Mouse (Mus musculus) ES-E14 (cell line): ENCODE measurements at regions not wholly inside any gene's neighbourhood (a gene's known extent, or its start where the extent isn't known, plus 50 kb on each side); places are given as distances from the start of the nearest gene placed in this dataset.

Experiments used
- DNase-seq: peaks from one replicate; pipeline ENCODE4 v3.0.0-alpha.2; 2013; ENCODE audit warnings: low read depth, low spot score
- H3K27ac ChIP-seq: 2 replicates; pipeline ENCODE4 v1.5.1; 2012; ENCODE audit warnings: low read depth, mild to moderate bottlenecking, low read length, moderate library complexity, mixed read lengths; ENCODE audit not compliant: poor library complexity, insufficient read depth, severe bottlenecking
- H3K36me3 ChIP-seq: 2 replicates; pipeline ENCODE4 v1.6.1; 2012; ENCODE audit warnings: mild to moderate bottlenecking, low read length, moderate library complexity, mixed read lengths; ENCODE audit not compliant: control insufficient read depth, poor library complexity, insufficient read depth, severe bottlenecking
- H3K4me1 ChIP-seq, 2 experiments: fragments of 150-350 bp in 1 of 2; sonication (generic) in 1 of 2; 2 replicates each; pipeline ENCODE4 v1.6.1; 2012; ENCODE audit warnings: low read length in 2 of 2, mild to moderate bottlenecking in 1 of 2, mixed read lengths in 1 of 2; ENCODE audit not compliant: control insufficient read depth in 2 of 2, insufficient read depth in 2 of 2, poor library complexity in 1 of 2
- H3K4me3 ChIP-seq, 2 experiments: fragments of 150-350 bp in 1 of 2; sonication (generic) in 1 of 2; 2 replicates each; pipeline ENCODE4 v1.5.1; 2012; ENCODE audit warnings: low read length in 2 of 2, low read depth in 1 of 2, mild to moderate bottlenecking in 1 of 2, mixed read lengths in 1 of 2; ENCODE audit not compliant: insufficient read depth in 1 of 2, poor library complexity in 1 of 2, severe bottlenecking in 1 of 2
- H3K9ac ChIP-seq: 2 replicates; pipeline ENCODE4 v1.6.1; 2012; ENCODE audit warnings: low read depth, mild to moderate bottlenecking, low read length, mixed read lengths; ENCODE audit not compliant: poor library complexity, insufficient read depth, severe bottlenecking
- H3K9me3 ChIP-seq: fragments of 150-350 bp; sonication (generic); 2 replicates; pipeline ENCODE4 v1.6.1; 2012; ENCODE audit warnings: low read depth, mild to moderate bottlenecking, low read length; ENCODE audit not compliant: control insufficient read depth, insufficient read depth
- CHD2 ChIP-seq: IDR thresholded peaks from 2 replicates; pipeline ENCODE4 v1.6.1; 2014; ENCODE audit warnings: mild to moderate bottlenecking, low read depth, low read length, inconsistent platforms
- HCFC1 ChIP-seq: IDR thresholded peaks from 2 replicates; pipeline ENCODE4 v1.6.1; 2012; ENCODE audit warnings: low read length, inconsistent platforms, borderline replicate concordance; ENCODE audit not compliant: insufficient read depth
- MAFK ChIP-seq: IDR thresholded peaks from 2 replicates; pipeline ENCODE4 v1.6.1; 2014; ENCODE audit warnings: mild to moderate bottlenecking, low read depth, low read length, inconsistent platforms; ENCODE audit not compliant: insufficient read depth
- ZC3H11A ChIP-seq: IDR thresholded peaks from 2 replicates; pipeline ENCODE4 v1.6.1; 2012; ENCODE audit warnings: low read depth, mild to moderate bottlenecking, inconsistent platforms, low read length, borderline replicate concordance
- ZNF384 ChIP-seq: IDR thresholded peaks from 2 replicates; pipeline ENCODE4 v1.6.1; 2012; ENCODE audit warnings: low read depth, low read length, inconsistent platforms
- in situ Hi-C, 2 experiments: fragments of 600-800 bp; cut with MboI; formaldehyde crosslinking; loops; one replicate each; pipeline ENCODE4 v1.15.1; 2025; ENCODE audit warnings: low sequenced_read_pairs in 2 of 2, inconsistent platforms in 1 of 2; ENCODE audit not compliant: unreplicated experiment in 2 of 2

- H3K9ac ChIP-seq = no peak overlapping the region
- in situ Hi-C loops = no loop called here
- no peaks in the 10 kb centered on the region for H3K4me1 ChIP-seq
- no peak overlapping the region for H3K27ac ChIP-seq
- H3K9me3 ChIP-seq = no peaks in the 10 kb centered on the region
- no peaks in the 10 kb centered on the region for H3K36me3 ChIP-seq
- no peak for TF ChIP-seq MAFK
- no peak for TF ChIP-seq ZNF384
- no peak for TF ChIP-seq CHD2
- TF ChIP-seq ZC3H11A = no peak
- TF ChIP-seq HCFC1 = no peak
- no peak overlapping the region for H3K4me3 ChIP-seq
- DNase-seq = no peak
Measured at GRCm38 (mm10) chr9:84178705-84179104, 253.8 kb downstream of the Bckdhb start.

DNA sequence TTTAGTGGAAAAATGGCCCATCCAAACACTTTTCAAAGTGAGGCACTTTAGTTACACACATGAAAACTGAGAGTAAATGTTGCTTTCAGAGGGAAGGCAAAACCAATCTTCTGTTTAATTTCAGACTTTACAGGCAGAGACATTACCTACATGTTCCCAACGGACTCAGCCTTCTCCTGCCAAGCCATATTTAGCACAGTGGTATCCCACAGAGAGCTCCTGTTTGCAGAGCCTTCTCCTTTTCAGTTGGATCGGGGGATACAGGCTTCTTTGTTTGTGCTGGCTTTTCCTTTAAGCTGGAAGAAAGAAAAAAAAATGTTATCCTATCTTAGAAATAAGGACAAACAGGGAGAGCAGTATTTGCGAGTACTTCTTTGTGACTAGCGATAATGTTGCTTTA is 254.3 kb downstream of the Bckdhb start:
- no peak overlapping the region for H3K9ac ChIP-seq

GRCm38 (mm10) chr9:84183637-84184374 is 258.9 kb downstream of the Bckdhb start:
- H3K4me3 ChIP-seq = no peak overlapping the region
- H3K9me3 ChIP-seq = no peaks in the 10 kb centered on the region
- TF ChIP-seq HCFC1 = no peak
- no peak for TF ChIP-seq ZC3H11A
- no peak for TF ChIP-seq CHD2
- no peak for TF ChIP-seq MAFK
- TF ChIP-seq ZNF384 = no peak
- no peak overlapping the region for H3K9ac ChIP-seq
- no peaks in the 10 kb centered on the region for H3K4me1 ChIP-seq
- no peak overlapping the region for H3K27ac ChIP-seq
- in situ Hi-C loops = no loop called here
- no peak for DNase-seq
- H3K36me3 ChIP-seq = no peaks in the 10 kb centered on the region

More for the DNA sequence above, 254.3 kb downstream of the Bckdhb start:
- Histone ChIP-seq H3K4me1 (no peaks in the 10 kb centered on the region), H3K27ac (no peak overlapping the region), H3K36me3 (no peaks in the 10 kb centered on the region), H3K9me3 (no peaks in the 10 kb centered on the region), H3K4me3 (no peak overlapping the region)
- no peak for TF ChIP-seq HCFC1
- no peak for TF ChIP-seq ZC3H11A
- no peak for TF ChIP-seq MAFK
- TF ChIP-seq CHD2 = no peak
- TF ChIP-seq ZNF384 = no peak
- DNase-seq = no peak
- in situ Hi-C loops = no loop called here

- H3K9me3 ChIP-seq = no peaks in the 10 kb centered on the region
- no peak for DNase-seq
- no peak overlapping the region for H3K9ac ChIP-seq
- H3K4me3 ChIP-seq = no peak overlapping the region
- no peak overlapping the region for H3K27ac ChIP-seq
- in situ Hi-C loops = no loop called here
- H3K4me1 ChIP-seq = no peaks in the 10 kb centered on the region
- TF ChIP-seq HCFC1 (no peak), ZNF384 (no peak), CHD2 (no peak), ZC3H11A (no peak), MAFK (no peak)
- H3K36me3 ChIP-seq = no peaks in the 10 kb centered on the region
Measured at GRCm38 (mm10) chr9:84187531-84187930, 262.6 kb downstream of the Bckdhb start.
